Mouse (Mus musculus): ENCODE results near the gene Ccndbp1.
"Not testable (repeated sequence)": the region's sequence is repeated elsewhere in the genome, so short reads cannot be mapped to it uniquely, and the experiment has no call there.

Gene Ccndbp1

GRCm38 (mm10) chr2:120971766-120972165 is 36.4 kb upstream of the Ccndbp1 start:
- no peak for TF ChIP-seq CTCF (conservative IDR thresholded peaks at IDR 0.05; ENCODE audit: low read length)
- Histone ChIP-seq H3K4me3 (replicated peaks; ENCODE audit: low read length) (no peak overlapping the region), H3K4me1 (replicated peaks; ENCODE audit: low read depth, low read length) (peaks cover 24% of the 10 kb centered on the region), H3K27me3 (ENCODE audit: insufficient read depth, low read length) (no peaks in the 10 kb centered on the region), H3K9me3 (ENCODE audit: low read length) (no peaks in the 10 kb centered on the region), H3K36me3 (ENCODE audit: insufficient read depth, low read length) (peaks cover 2% of the 10 kb centered on the region; the same call in 1 of the 2 replicates)

- H3K4me3 ChIP-seq (replicated peaks; ENCODE audit: low read length); H3K36me3 ChIP-seq (ENCODE audit: insufficient read depth, low read length); H3K9me3 ChIP-seq (ENCODE audit: low read length); H3K27me3 ChIP-seq (ENCODE audit: insufficient read depth, low read length): not testable (repeated sequence)
- peaks cover 25% of the 10 kb centered on the region for H3K4me1 ChIP-seq (replicated peaks; ENCODE audit: low read depth, low read length)
Measured at GRCm38 (mm10) chr2:120972257-120972656, 35.9 kb upstream of the Ccndbp1 start.

GRCm38 (mm10) chr2:120972964-120973363 is 35.2 kb upstream of the Ccndbp1 start:
- Histone ChIP-seq H3K4me3 (replicated peaks; ENCODE audit: low read length) (peak overlapping the region; percentile 54), H3K27me3 (ENCODE audit: insufficient read depth, low read length) (peaks cover 10% of the 10 kb centered on the region), H3K4me1 (replicated peaks; ENCODE audit: low read depth, low read length) (peaks cover 29% of the 10 kb centered on the region), H3K9me3 (ENCODE audit: low read length) (no peaks in the 10 kb centered on the region), H3K36me3 (ENCODE audit: insufficient read depth, low read length) (no peaks in the 10 kb centered on the region)
- no peak for TF ChIP-seq CTCF (conservative IDR thresholded peaks at IDR 0.05; ENCODE audit: low read length)

- TF ChIP-seq CTCF (conservative IDR thresholded peaks at IDR 0.05; ENCODE audit: low read length) (peak; percentile 87), POU5F1 (IDR thresholded peaks at IDR 0.05; ENCODE audit: borderline replicate concordance, low read length) (no peak)
- H3K4me3 ChIP-seq (replicated peaks; ENCODE audit: low read length): no peak overlapping the region
Measured at GRCm38 (mm10) chr2:120976308-120976707, 31.9 kb upstream of the Ccndbp1 start.

GRCm38 (mm10) chr2:120976990-120977925 is 30.9 kb upstream of the Ccndbp1 start, which contains the start of gene Tmem62:
Gene Tmem62, plus strand, starts transcription at chr2:120977017.
- H3K36me3 ChIP-seq (ENCODE audit: insufficient read depth, low read length): no peaks in the 10 kb centered on the region

More at GRCm38 (mm10) chr2:120976308-120976707, 31.9 kb upstream of the Ccndbp1 start:
- Histone ChIP-seq H3K4me1 (replicated peaks; ENCODE audit: low read depth, low read length) (peaks cover 27% of the 10 kb centered on the region), H3K36me3 (ENCODE audit: insufficient read depth, low read length) (no peaks in the 10 kb centered on the region), H3K27me3 (ENCODE audit: insufficient read depth, low read length) (peaks cover 10% of the 10 kb centered on the region), H3K9me3 (ENCODE audit: low read length) (no peaks in the 10 kb centered on the region)

GRCm38 (mm10) chr2:120977926-120978692 is 30.1 kb upstream of the Ccndbp1 start:
- Histone ChIP-seq H3K4me3 (replicated peaks; ENCODE audit: low read length) (peak overlapping the region; percentile 90), H3K4me1 (replicated peaks; ENCODE audit: low read depth, low read length) (peaks cover 22% of the 10 kb centered on the region), H3K36me3 (ENCODE audit: insufficient read depth, low read length) (no peaks in the 10 kb centered on the region), H3K27me3 (ENCODE audit: insufficient read depth, low read length) (peaks cover 10% of the 10 kb centered on the region), H3K9me3 (ENCODE audit: low read length) (no peaks in the 10 kb centered on the region)
- TF ChIP-seq POU5F1 (IDR thresholded peaks at IDR 0.05; ENCODE audit: borderline replicate concordance, low read length) (no peak), NANOG (IDR thresholded peaks at IDR 0.05; ENCODE audit: borderline replicate concordance, low read length) (no peak), CTCF (conservative IDR thresholded peaks at IDR 0.05; ENCODE audit: low read length) (no peak)

More at GRCm38 (mm10) chr2:120976990-120977925, 30.9 kb upstream of the Ccndbp1 start, which contains the start of gene Tmem62:
- Histone ChIP-seq H3K4me3 (replicated peaks; ENCODE audit: low read length) (peak within 1 kb of the TSS; percentile 90), H3K4me1 (replicated peaks; ENCODE audit: low read depth, low read length) (peaks cover 26% of the 10 kb centered on the region), H3K9me3 (ENCODE audit: low read length) (no peaks in the 10 kb centered on the region), H3K27me3 (ENCODE audit: insufficient read depth, low read length) (peaks cover 10% of the 10 kb centered on the region)
- TF ChIP-seq POU5F1 (IDR thresholded peaks at IDR 0.05; ENCODE audit: borderline replicate concordance, low read length): no peak
- no peak for TF ChIP-seq CTCF (conservative IDR thresholded peaks at IDR 0.05; ENCODE audit: low read length)
- TF ChIP-seq NANOG (IDR thresholded peaks at IDR 0.05; ENCODE audit: borderline replicate concordance, low read length): no peak

- no peaks in the 10 kb centered on the region for H3K36me3 ChIP-seq (ENCODE audit: insufficient read depth, low read length)
- H3K4me3 ChIP-seq (replicated peaks; ENCODE audit: low read length): no peak overlapping the region
- H3K9me3 ChIP-seq (ENCODE audit: low read length): no peaks in the 10 kb centered on the region
- peaks cover 10% of the 10 kb centered on the region for H3K27me3 ChIP-seq (ENCODE audit: insufficient read depth, low read length)
- H3K4me1 ChIP-seq (replicated peaks; ENCODE audit: low read depth, low read length): peaks cover 17% of the 10 kb centered on the region
- no peak for TF ChIP-seq NANOG (IDR thresholded peaks at IDR 0.05; ENCODE audit: borderline replicate concordance, low read length)
- TF ChIP-seq POU5F1 (IDR thresholded peaks at IDR 0.05; ENCODE audit: borderline replicate concordance, low read length): no peak
- TF ChIP-seq CTCF (conservative IDR thresholded peaks at IDR 0.05; ENCODE audit: low read length): no peak
Measured at GRCm38 (mm10) chr2:120978693-120979037, 29.5 kb upstream of the Ccndbp1 start.

GRCm38 (mm10) chr2:120979819-120980218 is 28.4 kb upstream of the Ccndbp1 start:
- Histone ChIP-seq H3K4me3 (replicated peaks; ENCODE audit: low read length) (no peak overlapping the region), H3K4me1 (replicated peaks; ENCODE audit: low read depth, low read length) (peaks cover 15% of the 10 kb centered on the region), H3K36me3 (ENCODE audit: insufficient read depth, low read length) (no peaks in the 10 kb centered on the region), H3K27me3 (ENCODE audit: insufficient read depth, low read length) (peaks cover 10% of the 10 kb centered on the region), H3K9me3 (ENCODE audit: low read length) (no peaks in the 10 kb centered on the region)
- TF ChIP-seq NANOG (IDR thresholded peaks at IDR 0.05; ENCODE audit: borderline replicate concordance, low read length) (no peak), CTCF (conservative IDR thresholded peaks at IDR 0.05; ENCODE audit: low read length) (no peak), POU5F1 (IDR thresholded peaks at IDR 0.05; ENCODE audit: borderline replicate concordance, low read length) (no peak)
